Mouse (Mus musculus) left cerebral cortex, postnatal 14 days (tissue): ENCODE results near the gene Efcab5. TPM values are rescaled to one million over a fixed set of nuclear protein-coding genes. Genes with fewer than 3 reads are reported as not detected.
A peak's percentile ranks its signal among the peaks of the same experiment; 100 is the strongest.
"Not testable (repeated sequence)": the region's sequence is repeated elsewhere in the genome, so short reads cannot be mapped to it uniquely, and the experiment has no call there.

ENCODE experiments used
- DNase-seq, 2 experiments: peaks; one replicate each; pipeline ENCODE4 v3.0.0; 2021 to 2022; ENCODE audit warnings: low spot score in 2 of 2, mixed read lengths in 1 of 2
- intact Hi-C: fragments of 180-260 bp; cut with DNase I; formaldehyde crosslinking; loops from one replicate; pipeline ENCODE4 v1.15.1; 2025
- total RNA-seq, 2 experiments: library from RNA; stranded (reverse); gene quantifications; 2 replicates each; pipeline ENCODE4 v1.2.3; 2021

Efcab5 gene
- total RNA-seq, 2 experiments from 2014 or later: 2.3 to 2.7 TPM

DNA sequence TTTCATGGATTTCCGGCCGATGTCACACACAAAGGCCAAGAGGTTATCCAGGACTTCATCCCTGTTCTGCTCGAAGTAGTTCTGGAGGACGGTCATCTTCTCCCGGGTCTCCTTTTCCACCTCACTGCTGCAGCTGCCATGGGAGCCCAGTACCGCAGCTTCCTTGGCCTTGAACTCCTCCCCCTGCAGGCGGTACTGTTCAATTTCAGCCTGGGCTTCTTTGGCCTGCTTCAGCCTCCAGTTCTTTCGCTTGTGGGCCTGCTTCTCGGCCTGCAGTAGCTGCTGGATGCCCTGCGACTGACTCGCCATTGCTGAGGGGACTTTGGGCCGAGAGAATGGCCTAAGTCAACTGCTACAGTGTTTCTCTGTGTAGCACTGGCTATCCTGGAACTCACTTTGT, 80.9 kb downstream of the Efcab5 start:
- intact Hi-C loops, DNase-seq: not testable (repeated sequence)

DNA sequence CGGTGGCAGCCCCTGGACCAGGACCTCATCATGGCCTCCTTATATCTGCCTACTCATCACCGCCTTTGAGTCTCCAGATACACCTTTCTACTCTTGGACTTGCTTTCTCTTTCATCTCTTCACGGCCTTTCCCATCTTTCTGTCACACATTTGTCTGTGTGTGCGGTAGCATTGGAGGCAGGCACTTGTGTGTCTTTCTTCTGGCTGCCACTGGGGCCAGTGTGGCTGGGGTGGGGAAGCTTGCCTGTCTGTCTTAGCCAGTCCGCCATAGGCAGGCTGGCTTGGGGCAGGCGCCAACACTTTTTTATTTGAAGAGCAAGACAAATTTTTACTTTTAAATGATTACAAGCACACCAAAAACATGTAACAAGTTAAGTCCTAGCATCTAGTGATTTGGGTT, 81.8 kb downstream of the Efcab5 start:
- no peak for DNase-seq

DNA sequence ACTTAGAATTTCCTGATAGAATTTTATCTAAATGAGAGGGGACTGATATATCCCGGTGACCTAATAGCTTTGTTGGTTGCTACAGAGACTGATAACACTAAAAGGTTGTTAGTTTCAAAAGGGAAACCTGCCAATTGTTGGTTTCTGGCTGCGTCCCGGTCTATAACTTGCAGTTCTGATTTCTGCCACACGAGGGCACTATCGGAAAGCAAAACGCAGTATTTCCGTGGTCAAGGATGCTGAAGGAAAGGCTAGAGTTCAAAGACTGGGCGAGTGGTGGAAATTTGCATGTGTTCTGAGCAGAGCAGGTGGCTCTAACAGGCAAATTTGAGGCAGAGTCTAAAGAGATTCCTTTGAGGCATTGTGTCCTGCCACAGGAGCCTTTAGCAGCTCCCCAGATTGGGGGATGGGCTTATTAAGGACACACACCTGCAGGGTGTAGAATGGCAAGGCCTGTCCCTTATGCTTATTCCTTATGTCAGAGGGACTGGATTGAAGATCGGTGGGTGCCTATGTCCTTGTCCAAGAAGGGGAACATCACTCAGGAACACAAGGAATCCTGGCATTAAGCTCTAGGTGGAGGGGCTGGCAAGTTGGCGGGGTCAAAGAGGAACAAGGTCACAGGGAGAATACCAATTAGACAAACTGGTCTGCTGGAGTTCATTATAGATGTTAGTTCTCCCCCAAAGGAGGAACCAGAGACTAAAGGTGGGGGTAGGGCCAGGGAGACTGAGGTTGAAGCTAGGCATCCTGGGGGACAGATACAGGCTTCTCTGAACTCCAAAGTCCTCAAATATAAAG, 88.4 kb downstream of the Efcab5 start:
- intact Hi-C loops: loop anchor here (2.0 to 5.0 kb wide), 2 partner anchors 117 to 208 kb away; partner anchors contain the start of gene Ssh2
- peak; percentile 79 to 86 for DNase-seq

More for the DNA sequence above, 81.8 kb downstream of the Efcab5 start:
- intact Hi-C loops: no loop called here

DNA sequence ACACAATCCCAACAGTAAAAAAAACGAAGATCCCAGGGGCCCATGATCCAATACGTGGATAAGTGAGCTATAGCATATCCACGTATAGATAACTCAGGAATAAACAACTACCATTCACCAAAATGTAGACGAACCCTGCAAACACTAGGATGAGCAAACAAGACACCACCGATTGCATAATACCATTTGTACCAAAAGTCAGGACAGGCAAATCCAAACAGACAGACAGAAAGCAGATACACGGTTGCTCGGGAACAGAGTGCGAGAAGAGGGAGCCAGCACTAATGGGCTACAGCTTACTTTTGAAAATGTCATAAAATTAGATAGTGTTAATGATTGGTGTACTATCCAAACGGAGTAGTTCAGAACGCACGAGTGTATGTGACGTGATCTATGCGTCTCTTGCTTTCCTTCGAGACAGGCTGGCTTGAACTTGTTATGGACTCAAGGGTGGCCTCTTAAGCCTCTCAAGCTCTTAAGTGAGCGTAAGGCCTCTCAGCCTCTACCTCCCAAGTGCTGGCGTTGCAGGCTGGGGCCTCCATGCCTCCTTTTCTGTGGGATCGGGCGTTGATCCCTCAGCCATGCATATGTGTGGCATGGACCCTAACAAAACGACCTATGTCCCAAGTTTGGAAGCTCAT, 90.3 kb downstream of the Efcab5 start:
- intact Hi-C loops: no loop called here
- no peak for DNase-seq

DNA sequence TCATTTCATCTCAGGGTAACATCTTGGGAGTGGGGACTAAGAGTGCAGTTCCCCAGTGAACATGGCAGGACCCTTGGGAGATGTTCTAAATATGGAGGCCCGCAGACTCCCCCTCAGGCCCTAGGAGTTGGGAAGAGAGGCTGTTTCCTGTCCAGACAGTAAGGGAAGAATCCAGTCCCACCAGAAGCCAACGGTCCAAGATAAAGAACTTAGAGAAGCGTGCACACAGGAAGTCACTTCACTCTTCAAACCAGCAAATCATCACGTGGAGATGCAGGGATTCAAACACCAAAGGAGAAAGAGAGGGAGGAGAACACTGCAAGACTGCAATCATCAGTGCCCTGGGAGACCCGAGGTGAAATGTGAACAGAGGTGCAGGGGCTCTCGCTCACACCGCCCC, 91.8 kb downstream of the Efcab5 start:
- intact Hi-C loops: no loop called here
- no peak for DNase-seq

DNA sequence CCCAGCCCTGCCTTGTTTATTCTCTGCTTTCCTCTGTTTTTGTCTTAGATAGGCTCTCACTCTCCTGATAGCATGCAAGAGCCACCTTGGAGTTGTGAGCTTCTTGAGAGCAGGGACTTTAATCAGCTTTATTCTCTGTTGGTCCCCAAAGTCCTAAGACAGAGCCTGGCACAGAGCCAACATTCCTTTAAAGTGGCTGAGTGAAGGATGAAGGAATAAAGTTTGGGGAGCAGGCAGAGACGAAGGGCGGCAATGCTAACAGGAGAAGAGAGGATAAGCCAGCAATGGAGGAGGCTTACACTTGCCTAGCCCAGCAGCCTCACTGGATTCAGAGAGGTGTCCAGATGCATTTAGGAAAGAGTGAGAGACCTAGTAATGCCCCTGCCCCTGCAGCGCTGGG, 92.2 kb downstream of the Efcab5 start:
- DNase-seq: no peak
- intact Hi-C loops: no loop called here

DNA sequence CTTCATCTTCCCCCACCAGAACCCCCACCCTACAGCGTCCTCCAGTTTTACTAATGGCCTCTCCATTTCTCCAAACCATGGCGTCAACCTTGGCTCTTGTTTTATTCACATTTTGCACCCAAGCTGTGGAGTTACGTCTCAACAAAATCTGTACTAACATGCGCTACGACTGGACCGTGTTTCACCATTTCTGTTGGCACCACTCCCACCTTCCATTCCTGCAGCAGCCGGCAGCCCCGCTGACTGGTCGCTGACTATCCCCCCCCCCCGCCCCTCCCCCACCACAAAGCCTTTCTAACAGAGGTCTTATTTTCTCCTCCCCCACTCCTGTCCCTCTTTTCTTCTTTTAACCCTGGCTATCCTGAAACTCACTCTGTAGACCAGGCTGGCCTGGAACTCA, 93.6 kb downstream of the Efcab5 start:
- no peak for DNase-seq
- intact Hi-C loops: no loop called here

DNA sequence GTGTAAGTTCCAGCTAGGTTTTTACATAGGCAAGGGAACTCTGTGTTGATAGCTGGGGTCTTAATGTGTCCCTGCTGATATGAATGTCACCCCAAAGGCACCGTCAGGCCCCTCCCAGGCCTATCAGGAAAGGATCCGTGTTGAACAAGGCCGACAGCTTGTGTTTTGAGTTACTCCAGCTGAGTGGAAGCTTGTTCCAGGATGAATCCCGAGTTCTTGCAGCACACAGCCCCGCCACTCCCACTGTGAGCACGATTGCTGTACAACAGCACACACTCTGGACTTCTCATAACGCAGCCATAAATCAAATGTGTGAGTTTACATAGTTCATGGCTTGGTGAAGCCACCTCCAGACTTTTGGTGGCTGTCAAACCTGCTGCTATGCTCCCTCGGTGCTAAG, 94.6 kb downstream of the Efcab5 start:
- intact Hi-C loops: no loop called here

DNA sequence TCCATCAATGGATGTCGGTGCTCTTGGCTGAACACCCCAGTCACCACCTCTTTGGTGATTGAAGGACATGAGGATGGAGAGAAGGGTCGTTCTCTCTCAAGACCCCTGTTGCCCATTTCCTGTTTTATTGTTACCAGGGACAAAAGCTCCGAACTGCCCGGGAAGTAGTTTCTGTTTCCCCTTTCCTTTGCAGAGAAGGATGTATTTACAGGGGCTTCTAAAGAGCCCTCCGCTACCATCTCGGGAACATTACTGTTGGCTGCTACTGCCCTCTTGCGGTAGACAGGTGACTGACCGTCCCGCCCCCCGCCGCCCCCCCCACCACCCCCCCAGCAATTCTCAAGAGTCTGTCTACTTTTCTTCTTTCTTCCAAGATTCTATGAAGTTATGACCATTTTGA, 95.6 kb downstream of the Efcab5 start:
- peak in 1 of 2 experiments; percentile 43 for DNase-seq
- intact Hi-C loops: loop anchor here (2.0 kb wide), 1 partner anchor 96 kb away; no protein-coding TSS in a partner anchor

More for the DNA sequence above, 94.6 kb downstream of the Efcab5 start:
- peak in 1 of 2 experiments; percentile 33 for DNase-seq

DNA sequence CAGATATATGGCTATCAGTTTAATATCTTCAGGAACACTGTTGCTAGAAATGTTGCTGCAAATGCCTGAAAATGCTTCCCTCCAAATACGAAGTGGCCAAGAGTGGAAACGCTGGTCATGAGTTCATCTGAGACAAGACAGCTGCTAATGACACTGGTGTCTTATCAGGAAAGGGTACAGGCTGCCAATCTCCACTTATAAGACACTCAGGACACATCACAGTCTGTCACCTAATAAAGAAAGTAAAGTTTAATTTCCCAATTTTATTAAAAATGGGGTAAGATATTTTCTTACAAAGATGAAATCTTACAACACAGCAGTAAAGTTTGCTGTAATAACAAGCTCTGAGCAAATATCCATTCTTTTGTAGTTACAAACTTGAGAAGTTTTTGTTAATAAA, 99.6 kb downstream of the Efcab5 start:
- intact Hi-C loops: no loop called here

DNA sequence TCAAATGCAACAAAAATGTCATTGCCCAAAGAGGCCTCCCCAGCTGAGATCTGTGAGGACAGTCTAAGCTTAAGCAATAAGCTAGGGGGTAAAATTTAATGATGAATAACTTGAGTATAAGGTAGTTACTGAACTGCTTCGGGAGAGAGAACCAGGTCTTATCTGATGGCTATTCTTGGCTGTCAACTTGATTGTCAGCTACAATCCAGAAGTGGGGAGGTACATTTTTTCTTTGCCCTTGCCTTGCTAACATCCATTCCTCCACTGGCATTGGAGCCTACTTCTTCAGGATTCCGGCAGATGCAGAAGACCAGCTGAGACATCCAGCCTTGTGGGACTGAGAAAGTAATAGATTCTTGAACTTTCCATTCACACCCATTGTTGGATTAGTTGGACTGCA, 101.8 kb downstream of the Efcab5 start:
- no peak for DNase-seq
- intact Hi-C loops: no loop called here

More for the DNA sequence above, 99.6 kb downstream of the Efcab5 start:
- DNase-seq: no peak

DNA sequence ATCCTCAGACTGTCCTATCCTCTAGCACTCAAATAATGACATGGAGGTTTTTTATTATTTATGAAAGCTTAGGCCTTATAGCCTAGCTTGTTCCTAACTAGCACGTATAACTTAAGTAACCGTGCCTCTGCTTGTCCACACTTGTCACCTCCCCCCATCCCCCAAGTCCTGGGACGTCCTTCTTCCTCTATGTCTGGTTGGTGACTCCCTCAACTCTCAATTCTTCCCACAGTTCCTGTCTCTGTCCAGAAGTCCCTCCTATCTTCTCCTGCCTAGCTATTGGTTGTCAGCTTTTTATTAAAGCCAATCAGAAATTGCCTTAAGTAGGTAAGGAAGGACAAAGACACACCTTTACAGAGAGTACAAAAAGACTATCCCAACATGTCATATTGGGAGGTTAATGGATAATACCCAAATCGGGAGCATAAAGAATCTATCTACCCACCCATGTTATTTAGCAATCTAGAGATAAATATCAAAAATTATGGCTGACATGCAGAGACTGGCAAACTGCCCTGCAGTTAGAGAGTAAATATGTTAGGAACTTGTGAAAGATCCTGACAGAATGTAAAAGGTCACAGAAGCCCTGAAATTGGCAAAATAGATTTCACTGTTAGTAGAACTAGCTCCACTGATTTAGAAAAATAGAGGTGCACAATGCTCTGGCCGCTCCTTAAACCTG, 104.6 kb downstream of the Efcab5 start:
- DNase-seq: no peak
- intact Hi-C loops: no loop called here

DNA sequence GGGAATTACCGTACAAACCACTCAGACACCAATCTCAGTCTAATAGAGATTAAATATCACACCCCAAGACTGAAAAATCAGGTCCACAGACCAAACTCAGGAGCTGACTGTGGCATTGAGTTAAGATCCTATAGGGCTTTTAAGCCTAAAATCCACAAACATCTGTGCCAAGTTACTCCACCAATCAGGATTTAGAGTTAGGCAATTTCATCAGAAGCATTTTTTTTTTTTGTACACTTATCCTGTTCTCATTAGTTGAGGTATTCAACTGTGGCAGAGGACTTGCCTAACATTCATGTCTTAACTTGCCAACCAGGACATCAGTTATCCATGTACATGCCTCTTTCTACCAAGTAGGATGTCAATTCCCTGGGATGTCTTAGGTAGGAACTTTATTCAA, 109.4 kb downstream of the Efcab5 start:
- intact Hi-C loops: loop anchor here (5.0 kb wide), 1 partner anchor 82 kb away; the partner anchor contains the start of gene Slc6a4

DNA sequence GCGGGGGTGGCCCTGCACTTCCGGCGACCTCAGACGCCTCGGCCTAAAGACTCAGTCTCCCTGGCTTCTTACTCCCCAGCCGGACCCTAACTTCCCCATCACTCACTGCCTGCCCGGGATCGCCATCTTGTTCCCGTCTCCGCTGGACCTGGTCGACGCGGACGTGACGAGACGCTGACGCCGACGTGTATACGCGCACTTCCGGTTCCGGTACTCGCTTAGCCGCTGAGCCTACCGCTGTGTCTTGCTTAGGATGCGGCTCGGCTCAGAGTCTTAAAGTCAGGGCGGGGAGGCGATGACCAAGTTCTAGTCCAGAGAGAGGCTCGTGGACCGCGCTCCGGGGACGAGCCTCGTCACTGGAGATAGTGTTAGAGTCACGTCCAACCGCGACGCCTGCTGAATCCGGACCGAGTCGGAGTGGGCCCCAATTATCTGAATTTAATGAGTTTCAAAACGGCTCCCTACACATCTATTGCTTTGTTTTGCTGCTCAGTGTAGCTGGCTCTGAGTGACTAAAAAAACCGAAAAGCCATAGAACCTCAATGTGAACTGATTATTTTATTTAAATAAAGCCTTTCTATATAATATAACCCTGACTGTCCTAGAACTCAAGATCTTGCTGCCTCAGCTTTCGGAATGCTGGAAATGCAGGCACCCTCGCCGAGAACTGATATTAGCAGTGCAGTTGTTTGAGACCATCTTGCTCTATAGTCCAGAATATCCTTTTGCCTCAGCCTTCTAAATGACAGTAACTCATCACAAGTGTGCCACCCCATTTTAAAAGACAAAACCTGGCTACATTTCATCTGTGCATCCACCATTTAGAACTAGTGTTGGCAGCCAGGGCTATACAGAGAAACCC, 110.3 kb downstream of the Efcab5 start, which contains the start of gene Nsrp1:
Gene Nsrp1 (minus strand): TSS at position 163 of the 862 bp plus-strand sequence.
- intact Hi-C loops: loop anchor here (5.0 kb wide), 1 partner anchor 81 kb away; the partner anchor contains the start of gene Slc6a4
- DNase-seq: peak; percentile 93 to 95

More for the DNA sequence above, 109.4 kb downstream of the Efcab5 start:
- DNase-seq: no peak

DNA sequence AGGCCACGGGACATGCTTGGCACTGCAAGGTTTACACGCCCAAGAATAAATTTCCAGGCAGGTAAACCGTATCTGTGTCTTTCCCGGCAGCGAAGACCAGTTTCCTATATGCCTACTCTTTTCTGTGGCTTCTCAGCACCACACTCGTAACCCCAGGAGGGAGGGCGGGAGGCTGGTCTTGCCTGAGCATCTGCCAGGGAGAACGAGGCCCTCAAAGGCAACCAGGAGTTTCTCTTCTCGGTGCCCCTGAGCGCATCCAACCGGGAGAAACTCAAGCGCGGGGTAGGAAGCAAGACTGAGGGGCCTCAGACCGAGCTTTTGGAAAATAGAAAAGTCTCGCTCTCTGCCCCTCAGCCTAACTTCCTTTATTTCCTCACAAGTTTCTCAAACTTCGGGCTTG, 111.0 kb downstream of the Efcab5 start:
- intact Hi-C loops: loop anchor here (5.0 kb wide), 1 partner anchor 80 kb away; the partner anchor contains the start of gene Slc6a4
- peak in 1 of 2 experiments; percentile 8 for DNase-seq

DNA sequence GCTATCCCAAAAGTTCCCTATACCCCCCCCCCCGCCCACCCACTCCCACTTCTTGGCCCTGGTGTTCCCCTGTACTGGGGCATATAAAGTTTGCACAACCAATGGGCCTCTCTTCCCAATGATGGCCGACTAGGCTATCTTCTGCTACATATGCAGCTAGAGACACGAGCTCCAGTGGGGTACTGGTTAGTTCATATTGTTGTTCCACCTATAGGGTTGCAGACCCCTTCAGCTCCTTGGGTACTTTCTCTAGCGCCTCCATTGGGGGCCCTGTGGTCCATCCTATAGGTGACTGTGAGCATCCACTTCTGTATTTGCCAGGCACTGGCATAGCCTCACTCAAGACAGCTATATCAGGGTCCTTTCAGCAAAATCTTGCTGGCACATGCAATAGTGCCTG, 111.4 kb downstream of the Efcab5 start:
- not testable (repeated sequence) for DNase-seq
- intact Hi-C loops: loop anchor here (5.0 kb wide), 1 partner anchor 80 kb away; the partner anchor contains the start of gene Slc6a4

DNA sequence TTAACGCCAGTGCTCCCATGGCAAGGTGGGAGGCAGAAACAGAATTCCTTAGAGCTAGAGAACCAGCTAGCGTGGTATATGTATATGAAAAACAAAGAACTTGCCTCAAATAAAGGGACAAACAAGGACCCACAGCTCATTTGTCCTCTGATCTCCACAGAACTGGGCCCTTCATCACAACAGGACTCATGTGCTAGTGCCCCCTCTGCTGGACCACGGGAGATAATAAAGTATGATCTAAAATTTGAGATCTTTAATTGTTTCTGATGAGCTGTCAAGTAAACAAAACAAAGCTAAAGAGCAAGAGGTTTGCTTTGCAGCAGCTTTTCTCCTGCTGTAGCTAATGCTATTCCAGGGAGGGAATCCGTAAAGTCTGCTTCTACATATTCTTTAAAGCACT, 118.0 kb downstream of the Efcab5 start:
- DNase-seq: no peak
- intact Hi-C loops: no loop called here

DNA sequence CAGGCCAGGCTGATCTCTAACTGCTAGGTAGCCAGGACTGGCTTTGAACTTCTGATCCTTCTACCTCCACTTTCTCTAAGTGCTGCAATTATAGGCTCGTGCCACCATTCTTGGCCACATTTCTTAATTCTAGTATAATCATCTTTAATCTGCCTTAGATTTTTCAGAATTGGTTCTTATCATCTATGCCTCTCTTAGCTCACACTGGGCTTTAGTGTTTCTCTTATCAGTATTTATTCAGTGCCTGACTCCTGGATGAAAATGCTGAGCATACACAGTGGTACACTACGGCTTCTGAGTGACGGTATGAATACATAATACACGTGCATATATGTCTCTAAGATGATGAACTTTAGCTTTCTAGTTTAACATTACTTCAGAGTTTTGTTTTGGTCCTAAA, 119.9 kb downstream of the Efcab5 start:
- DNase-seq: no peak
- intact Hi-C loops: no loop called here

DNA sequence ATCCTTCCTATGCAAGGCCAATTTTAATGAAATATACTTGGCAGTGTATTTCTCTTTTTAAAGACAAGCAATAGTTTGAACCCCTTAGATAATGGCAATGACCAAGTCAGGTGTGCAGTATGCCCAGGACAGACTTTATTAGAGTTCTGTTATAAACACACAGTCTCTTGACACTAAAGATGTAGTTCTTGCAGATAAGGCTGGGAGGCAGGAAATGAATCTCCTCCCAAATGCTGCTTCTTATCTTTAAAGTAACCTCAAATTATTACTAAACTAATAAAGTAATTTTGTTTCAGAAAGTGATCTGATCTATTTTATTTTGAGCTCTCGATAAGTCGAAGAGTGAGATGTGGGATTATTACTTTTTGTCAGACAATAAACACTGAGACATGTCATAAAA, 125.4 kb downstream of the Efcab5 start:
- DNase-seq: no peak
- intact Hi-C loops: no loop called here
